Mouse (Mus musculus) MEL (cell line): ENCODE measurements around the gene Laptm4a. TPM values are rescaled to one million over a fixed set of nuclear protein-coding genes. Genes with fewer than 3 reads are reported as not detected.

Source experiments
- DNase-seq: peaks from one replicate; pipeline ENCODE4 v3.0.0; 2011; ENCODE audit warnings: low read depth, low spot score
- H3K27ac ChIP-seq: 2 replicates; pipeline ENCODE4 v1.5.1; 2012; ENCODE audit warnings: low read depth, mild to moderate bottlenecking, control low read depth, low read length, moderate library complexity; ENCODE audit not compliant: control insufficient read depth
- H3K27me3 ChIP-seq, 2 experiments: fragments of 150-350 bp in 1 of 2; sonication (generic) in 1 of 2; 2 replicates each; pipeline ENCODE4 v1.6.1; 2012; ENCODE audit warnings: low read length in 2 of 2, mild to moderate bottlenecking in 2 of 2, improper control_type of control experiment in 1 of 2, moderate library complexity in 1 of 2; ENCODE audit not compliant: insufficient read depth in 2 of 2, control insufficient read depth in 1 of 2
- H3K36me3 ChIP-seq, 2 experiments: 2 replicates each; pipeline ENCODE4 v1.6.1; 2012 to 2014; ENCODE audit warnings: low read length in 2 of 2, improper control_type of control experiment in 1 of 2, inconsistent platforms in 1 of 2, mild to moderate bottlenecking in 1 of 2; ENCODE audit not compliant: insufficient read depth in 2 of 2, control insufficient read depth in 1 of 2
- H3K4me1 ChIP-seq, 2 experiments: fragments of 150-350 bp in 1 of 2; sonication (generic) in 1 of 2; 2 replicates each; pipeline ENCODE4 v1.6.1; 2012; ENCODE audit warnings: low read length in 2 of 2, improper control_type of control experiment in 1 of 2, mild to moderate bottlenecking in 1 of 2; ENCODE audit not compliant: insufficient read depth in 2 of 2, control insufficient read depth in 1 of 2
- H3K4me3 ChIP-seq, 2 experiments: fragments of 150-350 bp in 1 of 2; sonication (generic) in 1 of 2; 2 replicates each; pipeline ENCODE4 v1.5.1; 2012; ENCODE audit warnings: low read depth in 2 of 2, low read length in 2 of 2, mild to moderate bottlenecking in 2 of 2, moderate library complexity in 2 of 2, control low read depth in 1 of 2, improper control_type of control experiment in 1 of 2; ENCODE audit not compliant: control insufficient read depth in 1 of 2, insufficient read depth in 1 of 2
- H3K79me2 ChIP-seq: 2 replicates; pipeline ENCODE4 v1.6.1; 2012; ENCODE audit warnings: mild to moderate bottlenecking, low read length, moderate library complexity; ENCODE audit not compliant: control insufficient read depth, poor library complexity, insufficient read depth
- H3K9ac ChIP-seq: 2 replicates; pipeline ENCODE4 v1.6.1; 2012; ENCODE audit warnings: low read depth, mild to moderate bottlenecking, control low read depth, low read length, moderate library complexity; ENCODE audit not compliant: control insufficient read depth, poor library complexity, severe bottlenecking
- H3K9me3 ChIP-seq: fragments of 150-350 bp; sonication (generic); replicated peaks from 2 replicates; pipeline ENCODE4 v1.6.1; 2012; ENCODE audit warnings: mild to moderate bottlenecking, low read length, improper control_type of control experiment, moderate library complexity; ENCODE audit not compliant: insufficient read depth
- CHD1 ChIP-seq: IDR thresholded peaks from 2 replicates; pipeline ENCODE4 v1.6.1; 2012; ENCODE audit warnings: low read depth, mild to moderate bottlenecking, inconsistent platforms, low read length, improper control_type of control experiment
- GATA1 ChIP-seq: IDR thresholded peaks from 2 replicates; pipeline ENCODE4 v1.6.1; 2011; ENCODE audit warnings: low read depth, low read length, improper control_type of control experiment
- HCFC1 ChIP-seq: IDR thresholded peaks from 2 replicates; pipeline ENCODE4 v1.6.1; 2012; ENCODE audit warnings: low read depth, mild to moderate bottlenecking, inconsistent platforms, low read length, improper control_type of control experiment, moderate library complexity
- JUND ChIP-seq: IDR thresholded peaks from 2 replicates; pipeline ENCODE4 v1.6.1; 2011; ENCODE audit warnings: low read depth, mild to moderate bottlenecking, improper control_type of control experiment, low read length
- KAT2A ChIP-seq: conservative IDR thresholded peaks from 2 replicates; pipeline ENCODE4 v1.6.1; 2012; ENCODE audit warnings: low read depth, low read length, improper control_type of control experiment, inconsistent platforms
- MEF2A ChIP-seq: IDR thresholded peaks from 2 replicates; pipeline ENCODE4 v1.6.1; 2014; ENCODE audit warnings: low read depth, mild to moderate bottlenecking, inconsistent platforms, low read length, improper control_type of control experiment; ENCODE audit not compliant: poor library complexity, insufficient replicate concordance, severe bottlenecking; ENCODE audit errors: extremely low read depth
- MYB ChIP-seq: IDR thresholded peaks from 2 replicates; pipeline ENCODE4 v1.6.1; 2011; ENCODE audit warnings: mild to moderate bottlenecking, low read depth, low read length, improper control_type of control experiment
- MYC ChIP-seq: IDR thresholded peaks from 2 replicates; pipeline ENCODE4 v1.6.1; 2011; ENCODE audit warnings: low read depth, mild to moderate bottlenecking, low read length, improper control_type of control experiment, moderate library complexity
- NELFE ChIP-seq: IDR thresholded peaks from 2 replicates; pipeline ENCODE4 v1.6.1; 2011; ENCODE audit warnings: low read depth, low read length, improper control_type of control experiment
- NRF1 ChIP-seq: IDR thresholded peaks from 2 replicates; pipeline ENCODE4 v1.6.1; 2014; ENCODE audit warnings: low read depth, mild to moderate bottlenecking, inconsistent platforms, low read length, improper control_type of control experiment, moderate library complexity; ENCODE audit not compliant: poor library complexity, insufficient read depth, severe bottlenecking
- POLR2AphosphoS2 ChIP-seq: IDR thresholded peaks from 2 replicates; pipeline ENCODE4 v1.6.1; 2011; ENCODE audit warnings: low read length, improper control_type of control experiment
- RAD21 ChIP-seq: IDR thresholded peaks from 2 replicates; pipeline ENCODE4 v1.6.1; 2011; ENCODE audit warnings: mild to moderate bottlenecking, low read depth, low read length, improper control_type of control experiment
- RCOR1 ChIP-seq: IDR thresholded peaks from 2 replicates; pipeline ENCODE4 v1.6.1; 2012; ENCODE audit warnings: low read depth, mild to moderate bottlenecking, inconsistent platforms, low read length, improper control_type of control experiment
- SIN3A ChIP-seq: IDR thresholded peaks from 2 replicates; pipeline ENCODE4 v1.6.1; 2012; ENCODE audit warnings: low read length, improper control_type of control experiment, inconsistent platforms
- TAL1 ChIP-seq: IDR thresholded peaks from 2 replicates; pipeline ENCODE4 v1.6.1; 2012; ENCODE audit warnings: mild to moderate bottlenecking, inconsistent platforms, low read length, moderate library complexity, mixed read lengths
- TBP ChIP-seq: IDR thresholded peaks from 2 replicates; pipeline ENCODE4 v1.8.0; 2011; ENCODE audit warnings: low read depth, low read length, improper control_type of control experiment
- UBTF ChIP-seq: IDR thresholded peaks from 2 replicates; pipeline ENCODE4 v1.6.1; 2012; ENCODE audit warnings: low read depth, mild to moderate bottlenecking, inconsistent platforms, low read length, improper control_type of control experiment, moderate library complexity, borderline replicate concordance; ENCODE audit not compliant: insufficient read depth
- USF1 ChIP-seq: IDR thresholded peaks from 2 replicates; pipeline ENCODE4 v1.6.1; 2014; ENCODE audit warnings: low read depth, mild to moderate bottlenecking, inconsistent platforms, low read length, improper control_type of control experiment, moderate library complexity
- USF2 ChIP-seq, 2 experiments: IDR thresholded peaks; 2 replicates each; pipeline ENCODE4 v1.6.1; 2011 to 2012; ENCODE audit warnings: improper control_type of control experiment in 2 of 2, low read length in 2 of 2, borderline replicate concordance in 1 of 2, inconsistent platforms in 1 of 2, low read depth in 1 of 2, mild to moderate bottlenecking in 1 of 2; ENCODE audit not compliant: insufficient read depth in 1 of 2
- ZC3H11A ChIP-seq: IDR thresholded peaks from 2 replicates; pipeline ENCODE4 v1.6.1; 2012; ENCODE audit warnings: low read depth, mild to moderate bottlenecking, inconsistent platforms, low read length, improper control_type of control experiment
- ZKSCAN1 ChIP-seq: IDR thresholded peaks from 2 replicates; pipeline ENCODE4 v1.6.1; 2012; ENCODE audit warnings: low read depth, mild to moderate bottlenecking, inconsistent platforms, low read length, improper control_type of control experiment, moderate library complexity
- ZNF384 ChIP-seq: IDR thresholded peaks from 2 replicates; pipeline ENCODE4 v1.6.1; 2012; ENCODE audit warnings: low read depth, mild to moderate bottlenecking, inconsistent platforms, low read length, improper control_type of control experiment
- polyA plus RNA-seq, 2 experiments: library from polyadenylated mRNA; stranded (reverse) in 1 of 2; unstranded in 1 of 2; fragments of >175 nt in 1 of 2; fragments of >200 nt in 1 of 2; gene quantifications; 2 replicates each; pipeline versions ENCODE4 v1.2.1 to v1.2.4; 2012; ENCODE audit warnings: low replicate concordance in 2 of 2, low read depth in 1 of 2; ENCODE audit not compliant: insufficient read length in 2 of 2, insufficient read depth in 1 of 2, missing spikeins in 1 of 2
- total RNA-seq: library from RNA; depleted of rRNA; stranded (reverse); fragments of 300-350 nt; gene quantifications from 2 replicates; pipeline ENCODE4 v1.2.3, GENCODE M21; 2012

Gene Laptm4a
- total and polyA plus RNA-seq, 3 experiments: 49.0 to 49.7 TPM; not detected in 1

GRCm38 (mm10) chr12:8913701-8914340 is 7.6 kb upstream of the Laptm4a start:
- H3K36me3 ChIP-seq: no peaks in the 10 kb centered on the region
- no peak overlapping the region for H3K4me3 ChIP-seq
- H3K9ac ChIP-seq: no peak overlapping the region
- TF ChIP-seq GATA1 (no peak), NELFE (no peak), NRF1 (no peak), RCOR1 (no peak), SIN3A (no peak), POLR2AphosphoS2 (no peak), MYB (no peak), JUND (no peak)
- no peaks in the 10 kb centered on the region for H3K4me1 ChIP-seq
- no peaks in the 10 kb centered on the region for H3K9me3 ChIP-seq
- no peak overlapping the region for H3K27ac ChIP-seq
- H3K27me3 ChIP-seq: no peaks in the 10 kb centered on the region
- H3K79me2 ChIP-seq: no peaks in the 10 kb centered on the region
- no peak for DNase-seq

DNA sequence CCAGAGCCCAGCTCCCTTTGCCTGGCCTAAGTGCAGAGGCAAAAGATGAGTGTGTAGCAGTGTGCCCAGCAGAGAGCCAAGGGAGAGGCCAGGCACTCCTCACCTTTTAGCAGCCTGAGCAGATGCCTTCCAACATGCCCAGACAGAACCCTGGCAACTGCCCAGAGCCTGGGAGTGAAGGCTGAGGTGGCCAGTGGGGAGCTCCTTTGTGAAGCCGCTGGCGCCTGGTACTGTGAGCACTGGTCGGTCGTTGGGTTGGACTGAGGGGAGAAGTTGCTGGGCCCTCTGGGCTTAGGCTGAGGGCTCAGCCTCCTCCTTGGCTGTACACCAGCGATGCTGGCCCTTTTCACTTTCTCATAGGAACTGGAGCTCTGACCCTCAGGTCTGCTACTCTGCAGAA is 5.1 kb upstream of the Laptm4a start:
- no peak overlapping the region for H3K4me3 ChIP-seq
- H3K79me2 ChIP-seq: no peaks in the 10 kb centered on the region
- H3K27me3 ChIP-seq: no peaks in the 10 kb centered on the region
- DNase-seq: no peak
- no peak for TF ChIP-seq RAD21
- no peak for TF ChIP-seq ZKSCAN1
- no peak for TF ChIP-seq NELFE
- no peak for TF ChIP-seq SIN3A
- no peak for TF ChIP-seq ZNF384
- TF ChIP-seq HCFC1: no peak
- TF ChIP-seq USF1: no peak
- TF ChIP-seq ZC3H11A: no peak
- no peak for TF ChIP-seq GATA1
- TF ChIP-seq MYC: no peak
- TF ChIP-seq NRF1: no peak
- TF ChIP-seq MEF2A: no peak
- TF ChIP-seq CHD1: no peak
- TF ChIP-seq USF2 (IDR thresholded peaks at IDR 0.05; ENCODE audit: borderline replicate concordance in 1 of 2, insufficient read depth in 1 of 2, low read depth in 1 of 2, low read length in 2 of 2): no peak
- TF ChIP-seq RCOR1: no peak
- no peak for TF ChIP-seq TBP
- no peak for TF ChIP-seq KAT2A
- TF ChIP-seq UBTF: no peak
- TF ChIP-seq TAL1: no peak
- H3K9ac ChIP-seq: no peak overlapping the region
- peaks cover 0 to 2% of the 10 kb centered on the region in 2 experiments; a peak in 2 of 4 replicates for H3K36me3 ChIP-seq
- H3K4me1 ChIP-seq: 0 out of 4 replicates have a peak, but pooled peaks cover 0 to 4% of the 10 kb centered on the region in 2 experiments
- H3K27ac ChIP-seq: no peak overlapping the region
- H3K9me3 ChIP-seq: no peaks in the 10 kb centered on the region
